Comparison of ENCODE assay signal across 9 mouse cellular contexts in genomic region chr5:123125638-123126406, GRCm38 (mm10). TPM values are rescaled to one million over a fixed set of nuclear protein-coding genes. Genes with fewer than 3 reads are reported as not detected.
DNase-seq lines count a peak whose midpoint lies in the region; ATAC-seq and TF ChIP-seq lines count a peak whose summit lies in the region.
"Had no signal": no experiment of that assay in that cellular context is flagged by ENCODE, and none has a peak within 500 bp of the region (broad histone marks: within the 10 kb centered on the region; RNA-seq: fewer than 3 reads in every experiment).

No protein-coding gene starts in this region.

- H3K4me1 ChIP-seq in G1E (ENCODE audit: insufficient read depth, low read depth, low read length) = peaks cover 30% of the 10 kb centered on the region
- H3K4me1 ChIP-seq in intestine, postnatal 0 days (replicated peaks; ENCODE audit: control insufficient read depth, insufficient read depth, low read length) = no peaks in the 10 kb centered on the region
- no peaks in the 10 kb centered on the region; the same call in 1 of the 2 replicates for H3K4me1 ChIP-seq in hindbrain, embryonic 16.5 days (ENCODE audit: control insufficient read depth, insufficient read depth, low read depth, low read length)

- H3K36me3 ChIP-seq in G1E (replicated peaks) = peaks cover 11% of the 10 kb centered on the region
- no peaks in the 10 kb centered on the region; the same call in 1 of the 2 replicates for H3K36me3 ChIP-seq in intestine, postnatal 0 days (ENCODE audit: control insufficient read depth, insufficient read depth)
- H3K36me3 ChIP-seq in hindbrain, embryonic 16.5 days (ENCODE audit: control insufficient read depth, insufficient read depth, low read length) = peaks cover 2% of the 10 kb centered on the region; the same call in 1 of the 2 replicates

- no peak overlapping the region for H3K27ac ChIP-seq in intestine, postnatal 0 days (ENCODE audit: low read depth, low read length)
- no peak overlapping the region for H3K27ac ChIP-seq in hindbrain, embryonic 16.5 days (ENCODE audit: low read depth, low read length)

- H3K4me3 ChIP-seq in G1E (ENCODE audit: low read depth, low read length) = peak overlapping the region; percentile 54; the same call in 1 of the 2 replicates
- no peak overlapping the region for H3K4me3 ChIP-seq in intestine, postnatal 0 days (ENCODE audit: low read depth, low read length)
- no peak overlapping the region for H3K4me3 ChIP-seq in hindbrain, embryonic 16.5 days (ENCODE audit: low read length)

- no peaks in the 10 kb centered on the region for H3K9me3 ChIP-seq in G1E (replicated peaks)
- H3K9me3 ChIP-seq in intestine, postnatal 0 days (ENCODE audit: control insufficient read depth) = no peaks in the 10 kb centered on the region
- H3K9me3 ChIP-seq in hindbrain, embryonic 16.5 days (ENCODE audit: control insufficient read depth, low read length) = no peaks in the 10 kb centered on the region

- ATAC-seq in G1E (ENCODE audit: extremely low read depth, insufficient number of reproducible peaks, low FRiP score, poor library complexity, severe bottlenecking) = no peak; the same call in 1 of the 2 replicates
- ATAC-seq in inflammation-experienced regulatory T-cells, adult 6 months = peak; percentile 16
- ATAC-seq in intestine, postnatal 0 days = no peak
- ATAC-seq in hindbrain, embryonic 16.5 days = no peak
- ATAC-seq: midbrain, embryonic 16.5 days had no signal

- WGBS in intestine, postnatal 0 days = 76% methylated on average over 18 of the region's 18 CpGs
- WGBS in hindbrain, embryonic 16.5 days = 82% methylated on average over 15 of the region's 18 CpGs

- no peak for TF ChIP-seq CTCF in G1E (IDR thresholded peaks at IDR 0.05; ENCODE audit: low read depth, low read length)
- no peak for TF ChIP-seq CTCF in intestine, postnatal 0 days (IDR thresholded peaks at IDR 0.05; ENCODE audit: low read depth)

- no peak overlapping the region for H3K4me2 ChIP-seq in intestine, postnatal 0 days (replicated peaks; ENCODE audit: low read depth)
- no peak overlapping the region for H3K4me2 ChIP-seq in hindbrain, embryonic 16.5 days (ENCODE audit: low read length)

- H3K9ac ChIP-seq in intestine, postnatal 0 days (ENCODE audit: low read depth, low read length) = no peak overlapping the region
- no peak overlapping the region for H3K9ac ChIP-seq in hindbrain, embryonic 16.5 days (ENCODE audit: low read depth, low read length)

- DNase-seq in CD4-positive helper T cell, adult 2 months (ENCODE audit: low read depth, low spot score) = peak; percentile 82
- no peak for DNase-seq in G1E (ENCODE audit: low spot score)
- DNase-seq in natural killer cell, adult 2 months (ENCODE audit: low spot score in 2 of 2) = peak; percentile 62 to 74
- no peak for DNase-seq in layer of hippocampus, postnatal 14 days (ENCODE audit: low spot score in 2 of 2)

- H3K27me3 ChIP-seq in G1E (ENCODE audit: insufficient read depth, low read length) = peaks cover 2% of the 10 kb centered on the region; the same call in 1 of the 2 replicates
- H3K27me3 ChIP-seq in intestine, postnatal 0 days (replicated peaks; ENCODE audit: control insufficient read depth, insufficient read depth, low read length) = no peaks in the 10 kb centered on the region
- no peaks in the 10 kb centered on the region for H3K27me3 ChIP-seq in hindbrain, embryonic 16.5 days (replicated peaks; ENCODE audit: control insufficient read depth, insufficient read depth, low read length)

RNA-seq across cellular contexts. Expression of gene Rhof, which starts 6.7 kb away (rescaled TPM):
- total RNA-seq in G1E (2014; fragmentation: Nextera tagmentation) = not detected in 2 replicates
- total RNA-seq in G1E (2017) = 0.52 and 1.7 TPM in 2 replicates
- polyA plus RNA-seq in G1E (2012) = 0.26 and 0.59 TPM in 2 replicates
- polyA plus RNA-seq in inflammation-experienced regulatory T-cells, adult 6 months (2017; shearing (Covaris generic)) = 10 to 100 TPM; 62.4 to 71.7 (median 66.6) TPM
- 10 to 100 TPM; 42.3 to 42.9 TPM for total RNA-seq in layer of hippocampus, postnatal 14 days (2021)
- 17.0 TPM in 2 replicates for polyA plus RNA-seq in intestine, postnatal 0 days (2015; fragmentation: Nextera tagmentation; extraction: Ambion mirVana)
- 26.6 and 29.7 TPM in 2 replicates for polyA plus RNA-seq in hindbrain, embryonic 16.5 days (2015; fragmentation: Nextera tagmentation; extraction: Ambion mirVana)

RNA-seq across cellular contexts. Expression of gene Setd1b, which starts 16.2 kb away (rescaled TPM):
- total RNA-seq in G1E (2014; fragmentation: Nextera tagmentation) (76.5 and 76.7 TPM in 2 replicates), G1E (2017) (2.1 and 2.3 TPM in 2 replicates)
- 89.4 and 90.6 TPM in 2 replicates for polyA plus RNA-seq in G1E (2012)
- polyA plus RNA-seq in inflammation-experienced regulatory T-cells, adult 6 months (2017; shearing (Covaris generic)) = 10 to 100 TPM; 13.0 to 17.7 (median 16.0) TPM
- total RNA-seq in layer of hippocampus, postnatal 14 days (2021) = 10 to 100 TPM; 31.1 to 31.2 TPM
- 5.4 and 6.7 TPM in 2 replicates for polyA plus RNA-seq in intestine, postnatal 0 days (2015; fragmentation: Nextera tagmentation; extraction: Ambion mirVana)
- 9.5 and 9.8 TPM in 2 replicates for polyA plus RNA-seq in hindbrain, embryonic 16.5 days (2015; fragmentation: Nextera tagmentation; extraction: Ambion mirVana)

RNA-seq across cellular contexts. Expression of gene Psmd9, which starts 43.4 kb away (rescaled TPM):
- total RNA-seq in G1E (2014; fragmentation: Nextera tagmentation) (11.6 and 24.2 TPM in 2 replicates), G1E (2017) (22.8 and 25.4 TPM in 2 replicates)
- 50.1 and 65.2 TPM in 2 replicates for polyA plus RNA-seq in G1E (2012)
- 10 to 100 TPM; 36.1 to 40.9 (median 39.8) TPM for polyA plus RNA-seq in inflammation-experienced regulatory T-cells, adult 6 months (2017; shearing (Covaris generic))
- total RNA-seq in layer of hippocampus, postnatal 14 days (2021) = 10 to 100 TPM; 30.9 to 42.8 TPM
- 50.9 and 57.5 TPM in 2 replicates for polyA plus RNA-seq in intestine, postnatal 0 days (2015; fragmentation: Nextera tagmentation; extraction: Ambion mirVana)
- 77.2 and 89.4 TPM in 2 replicates for polyA plus RNA-seq in hindbrain, embryonic 16.5 days (2015; fragmentation: Nextera tagmentation; extraction: Ambion mirVana)

RNA-seq across cellular contexts. Expression of gene Hpd, which starts 56.7 kb away (rescaled TPM):
- total RNA-seq in G1E (2014; fragmentation: Nextera tagmentation) (not detected in 2 replicates), G1E (2017) (not detected in 2 replicates)
- not detected in 2 replicates for polyA plus RNA-seq in G1E (2012)
- not detected for polyA plus RNA-seq in inflammation-experienced regulatory T-cells, adult 6 months (2017; shearing (Covaris generic))
- not detected for total RNA-seq in layer of hippocampus, postnatal 14 days (2021)
- 3.9 and 4.7 TPM in 2 replicates for polyA plus RNA-seq in intestine, postnatal 0 days (2015; fragmentation: Nextera tagmentation; extraction: Ambion mirVana)
- polyA plus RNA-seq in hindbrain, embryonic 16.5 days (2015; fragmentation: Nextera tagmentation; extraction: Ambion mirVana) = not detected in 2 replicates
- polyA plus RNA-seq: midbrain, embryonic 16.5 days; stomach, embryonic 14.5 days had no signal

RNA-seq across cellular contexts. Expression of gene Tmem120b, which starts 57.6 kb away (rescaled TPM):
- total RNA-seq in G1E (2014; fragmentation: Nextera tagmentation) (2.3 TPM in 1 of 2 replicates, not detected in the other), G1E (2017) (0.93 and 1.3 TPM in 2 replicates)
- polyA plus RNA-seq in G1E (2012) = 0.53 and 0.59 TPM in 2 replicates
- polyA plus RNA-seq in inflammation-experienced regulatory T-cells, adult 6 months (2017; shearing (Covaris generic)) = 1 to 10 TPM; 1.1 to 2.1 (median 1.5) TPM
- total RNA-seq in layer of hippocampus, postnatal 14 days (2021) = 10 to 100 TPM; 20.1 to 20.3 TPM
- polyA plus RNA-seq in intestine, postnatal 0 days (2015; fragmentation: Nextera tagmentation; extraction: Ambion mirVana) = 3.2 and 4.2 TPM in 2 replicates
- 17.3 and 19.8 TPM in 2 replicates for polyA plus RNA-seq in hindbrain, embryonic 16.5 days (2015; fragmentation: Nextera tagmentation; extraction: Ambion mirVana)

Comparison
In these comparisons a context has a peak if more than half of its experiments do, and no peak if none do; other contexts are left out.
1. DNase-seq: peak in CD4-positive helper T cell, adult 2 months (single experiment) and natural killer cell, adult 2 months (2 of 2); none in G1E (single experiment) and layer of hippocampus, postnatal 14 days (0 of 2).
2. RNA of gene Rhof, which starts 6.7 kb away (polyA plus RNA-seq): 62.4 to 71.7 TPM in inflammation-experienced regulatory T-cells, adult 6 months, 26.6 to 29.7 TPM in hindbrain, embryonic 16.5 days and 17.0 TPM in intestine, postnatal 0 days; 0.26 to 0.59 TPM in G1E; every median in the first group is over 10 times any median in the second.